ENCODE assay signal across 8 mouse cellular contexts in the genomic region with DNA sequence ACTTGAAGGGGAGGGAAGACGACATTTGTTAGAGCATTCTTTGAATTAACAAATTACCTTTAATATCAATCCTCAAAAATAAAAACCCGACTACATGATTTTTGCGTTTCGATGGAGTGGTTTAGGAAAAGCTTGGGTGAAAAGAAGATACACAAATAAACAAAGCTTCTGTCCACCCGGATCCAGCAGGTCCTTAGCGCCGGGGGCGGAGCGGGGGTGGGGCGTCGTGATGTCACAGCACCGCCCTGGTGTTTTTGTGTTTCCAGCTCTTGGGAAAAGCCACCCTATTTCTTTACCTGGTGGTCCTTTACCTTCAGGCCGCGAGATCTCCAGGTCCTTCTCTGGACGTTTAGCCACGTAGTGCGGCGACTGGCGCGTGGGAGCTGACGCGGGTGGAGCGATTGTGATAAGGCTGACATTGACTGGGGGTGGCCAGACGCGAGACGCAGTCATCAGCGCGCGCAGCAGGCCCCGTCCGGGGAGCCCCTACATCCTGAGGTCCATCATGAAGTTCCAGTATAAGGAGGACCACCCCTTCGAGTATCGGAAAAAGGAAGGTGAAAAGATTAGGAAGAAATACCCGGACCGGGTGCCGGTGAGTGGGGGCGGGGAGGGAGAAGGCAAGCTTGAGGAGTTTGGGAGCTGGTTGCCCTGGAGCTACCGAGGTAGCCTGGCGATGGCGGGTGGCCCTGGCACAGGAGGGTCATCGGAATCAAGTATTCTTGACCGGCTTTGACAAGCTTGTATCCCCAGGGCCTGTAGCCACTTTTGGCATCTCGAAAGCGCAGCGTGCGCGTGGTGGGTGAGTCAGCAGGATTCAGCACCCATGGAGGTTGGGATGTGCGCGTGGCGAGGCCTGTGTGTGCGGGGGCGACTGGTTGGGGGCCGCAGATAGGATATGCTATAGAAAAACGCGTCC. TPM values are rescaled to one million over a fixed set of nuclear protein-coding genes. Genes with fewer than 3 reads are reported as not detected.
DNase-seq lines count a peak whose midpoint lies in the region; ATAC-seq lines count a peak whose summit lies in the region.

Gabarapl1 (plus strand) TSS at position 219 of the 919 bp plus-strand sequence.

- H3K4me1 ChIP-seq in hindbrain, embryonic 15.5 days (replicated peaks): peaks cover 33% of the 10 kb centered on the region

- DNase-seq in ZHBTc4 (ENCODE audit: low read depth, low spot score): peak; percentile 85
- DNase-seq in cerebellum, postnatal 4 days (ENCODE audit: low spot score in 2 of 2): peak; percentile 49 to 75
- peak; percentile 87 for DNase-seq in gastrocnemius, adult 18-20 months (ENCODE audit: low spot score)
- peak; percentile 82 to 85 for DNase-seq in layer of hippocampus, postnatal 36 days
- peak; percentile 85 for DNase-seq in lung, postnatal 25 days (ENCODE audit: low spot score)
- DNase-seq in retina, postnatal 1 day: peak; percentile 80
- DNase-seq in thymus, postnatal 4 days: peak; percentile 74

- peak within 1 kb of the TSS; percentile 85 for H3K27ac ChIP-seq in hindbrain, embryonic 15.5 days (replicated peaks)

- peak within 1 kb of the TSS; percentile 96 for H3K4me3 ChIP-seq in hindbrain, embryonic 15.5 days

- WGBS in hindbrain, embryonic 15.5 days: under 1% methylated on average over 55 of the region's 55 CpGs

- H3K27me3 ChIP-seq in hindbrain, embryonic 15.5 days: no peaks in the 10 kb centered on the region

- peaks cover 5% of the 10 kb centered on the region for H3K36me3 ChIP-seq in hindbrain, embryonic 15.5 days

- peak within 1 kb of the TSS; percentile 75 for H3K4me2 ChIP-seq in hindbrain, embryonic 15.5 days

- H3K9me3 ChIP-seq in hindbrain, embryonic 15.5 days: no peaks in the 10 kb centered on the region

- peak within 1 kb of the TSS; percentile 93 for H3K9ac ChIP-seq in hindbrain, embryonic 15.5 days

- peak; percentile 85 for ATAC-seq in hindbrain, embryonic 15.5 days (ENCODE audit: low FRiP score, low read depth)

RNA-seq across cellular contexts. Expression of gene Gabarapl1, which starts in this region (rescaled TPM):
- total RNA-seq in gastrocnemius, adult 18-20 months (2021): 100 to 1,000 TPM in 1 of 2 experiments, 10 to 100 TPM in 1; 61.3 to 105 TPM
- polyA plus RNA-seq in hindbrain, embryonic 15.5 days (2015; fragmentation: Nextera tagmentation; extraction: Ambion mirVana): 209 and 213 TPM in 2 replicates
- 100 to 1,000 TPM; 613 to 662 TPM for total RNA-seq in layer of hippocampus, postnatal 36 days (2021)

Comparison
In these comparisons a context has a peak if more than half of its experiments do, and no peak if none do; other contexts are left out.
1. Peak in every context shown above with its lines: DNase-seq, ATAC-seq, H3K4me3 ChIP-seq and H3K27ac ChIP-seq.
2. RNA of gene Gabarapl1 (total RNA-seq): 613 to 662 TPM in layer of hippocampus, postnatal 36 days; 61.3 to 105 TPM in gastrocnemius, adult 18-20 months; every median in the first group is over 4 times any median in the second.